Mouse (Mus musculus) cerebellum, postnatal 36 days (tissue): Measurements from ENCODE around the gene Rack1.
"Not testable (repeated sequence)": the region's sequence is repeated elsewhere in the genome, so short reads cannot be mapped to it uniquely, and the experiment has no call there.

Source experiments
- DNase-seq, 2 experiments: peaks; one replicate each; pipeline ENCODE4 v3.0.0; 2021 to 2022; ENCODE audit warnings: mixed read lengths in 2 of 2

Rack1 gene

GRCm38 (mm10) chr11:48820308-48820674 lies 20.2 kb downstream of the Rack1 start:
- no peak for DNase-seq

- DNase-seq: not testable (repeated sequence)
Observed at GRCm38 (mm10) chr11:48821299-48821698, 21.2 kb downstream of the Rack1 start.

GRCm38 (mm10) chr11:48822768-48823512 lies 22.8 kb downstream of the Rack1 start:
- no peak for DNase-seq

- DNase-seq: peak; percentile 65 to 74
Observed at GRCm38 (mm10) chr11:48823536-48823972, 23.4 kb downstream of the Rack1 start.

GRCm38 (mm10) chr11:48824311-48824830 lies 24.2 kb downstream of the Rack1 start:
- DNase-seq: no peak

GRCm38 (mm10) chr11:48825979-48826751 lies 26.0 kb downstream of the Rack1 start, which contains the start of the genes Trim7 and Gm12184:
Gene Trim7 (plus strand): TSS chr11:48826140.
Gene Gm12184 (minus strand): TSS chr11:48826655.
- DNase-seq: peak in 1 of 2 experiments; percentile 39

- DNase-seq: no peak
Observed at GRCm38 (mm10) chr11:48826752-48827096, 26.6 kb downstream of the Rack1 start.

- no peak for DNase-seq
Observed at GRCm38 (mm10) chr11:48827926-48828325, 27.8 kb downstream of the Rack1 start.

- no peak for DNase-seq
Observed at GRCm38 (mm10) chr11:48830279-48830678, 30.1 kb downstream of the Rack1 start.

- DNase-seq: no peak
Observed at GRCm38 (mm10) chr11:48831273-48831672, 31.1 kb downstream of the Rack1 start.

GRCm38 (mm10) chr11:48833078-48833730 lies 33.1 kb downstream of the Rack1 start:
- DNase-seq: no peak

GRCm38 (mm10) chr11:48833731-48834639 lies 33.9 kb downstream of the Rack1 start:
- peak; percentile 92 to 96 for DNase-seq

GRCm38 (mm10) chr11:48835923-48836322 lies 35.8 kb downstream of the Rack1 start:
- no peak for DNase-seq

- DNase-seq: no peak
Observed at GRCm38 (mm10) chr11:48836990-48837309, 36.8 kb downstream of the Rack1 start.

GRCm38 (mm10) chr11:48837310-48838180 lies 37.4 kb downstream of the Rack1 start:
- DNase-seq: peak; percentile 64 to 69

- no peak for DNase-seq
Observed at GRCm38 (mm10) chr11:48838181-48838797, 38.2 kb downstream of the Rack1 start.

- no peak for DNase-seq
Observed at GRCm38 (mm10) chr11:48838879-48839680, 38.9 kb downstream of the Rack1 start.

GRCm38 (mm10) chr11:48840805-48841204 lies 40.7 kb downstream of the Rack1 start:
- DNase-seq: no peak

- no peak for DNase-seq
Observed at GRCm38 (mm10) chr11:48841213-48841612, 41.1 kb downstream of the Rack1 start.

GRCm38 (mm10) chr11:48842378-48842792 lies 42.3 kb downstream of the Rack1 start:
- no peak for DNase-seq
